Mouse (Mus musculus): Measurements from ENCODE around the gene Srsf1.

GRCm38 (mm10) chr11:88044314-88044713, 2.9 kb upstream of the Srsf1 start:
- TF ChIP-seq POLR2A (IDR thresholded peaks at IDR 0.05; ENCODE audit: borderline replicate concordance, extremely low read depth, insufficient read depth, insufficient read length, poor library complexity, severe bottlenecking) (no peak), CTCF (IDR thresholded peaks at IDR 0.05; ENCODE audit: borderline replicate concordance, extremely low read depth, insufficient read depth, insufficient read length) (no peak)

Measured in brain, embryonic 14.5 days (tissue).